Mouse (Mus musculus): ENCODE measurements at regions not wholly inside any gene's neighbourhood (a gene's known extent, or its start where the extent isn't known, plus 50 kb on each side); places are given as distances from the start of the nearest gene placed in this dataset.

- Histone ChIP-seq H3K9me3 (ENCODE audit: low read length) (0 out of 2 replicates have a peak, but pooled peaks cover 6% of the 10 kb centered on the region), H3K4me3 (replicated peaks; ENCODE audit: low read length) (no peak overlapping the region), H3K27me3 (ENCODE audit: insufficient read depth, low read length) (no peaks in the 10 kb centered on the region), H3K4me1 (replicated peaks; ENCODE audit: low read depth, low read length) (no peaks in the 10 kb centered on the region), H3K36me3 (ENCODE audit: insufficient read depth, low read length) (no peaks in the 10 kb centered on the region)
- TF ChIP-seq NANOG (IDR thresholded peaks at IDR 0.05; ENCODE audit: borderline replicate concordance, low read length) (no peak), POU5F1 (IDR thresholded peaks at IDR 0.05; ENCODE audit: borderline replicate concordance, low read length) (no peak), CTCF (conservative IDR thresholded peaks at IDR 0.05; ENCODE audit: low read length) (no peak)
Measured at GRCm38 (mm10) chr7:40052255-40052654, 534.7 kb downstream of the Zfp619 start.

DNA sequence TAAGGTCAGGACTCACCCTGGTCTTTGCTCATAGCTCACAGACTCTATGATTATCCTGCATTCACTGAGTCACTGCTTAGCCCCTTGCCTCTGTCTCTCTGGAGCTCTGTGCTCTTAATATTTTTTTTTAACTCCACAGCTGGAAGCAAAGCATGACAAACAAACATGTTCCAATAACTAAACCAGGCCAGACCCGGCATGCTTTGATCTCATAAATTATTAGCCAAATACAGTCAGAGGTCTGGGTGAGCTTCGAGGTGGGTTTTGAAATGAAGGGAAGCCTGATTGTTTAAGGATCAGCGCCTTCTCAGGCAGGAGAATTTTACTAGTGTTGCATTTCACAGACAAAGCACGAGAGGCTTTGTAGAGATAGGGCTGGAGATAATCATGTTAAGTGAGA is 541.3 kb downstream of the Zfp619 start:
- H3K27me3 ChIP-seq (ENCODE audit: insufficient read depth, low read length): no peaks in the 10 kb centered on the region
- 0 out of 2 replicates have a peak, but pooled peaks cover 3% of the 10 kb centered on the region for H3K9me3 ChIP-seq (ENCODE audit: low read length)
- no peak for TF ChIP-seq CTCF (conservative IDR thresholded peaks at IDR 0.05; ENCODE audit: low read length)
- TF ChIP-seq POU5F1 (IDR thresholded peaks at IDR 0.05; ENCODE audit: borderline replicate concordance, low read length): no peak
- TF ChIP-seq NANOG (IDR thresholded peaks at IDR 0.05; ENCODE audit: borderline replicate concordance, low read length): no peak
- H3K4me1 ChIP-seq (replicated peaks; ENCODE audit: low read depth, low read length): no peaks in the 10 kb centered on the region
- no peaks in the 10 kb centered on the region for H3K36me3 ChIP-seq (ENCODE audit: insufficient read depth, low read length)
- no peak overlapping the region for H3K4me3 ChIP-seq (replicated peaks; ENCODE audit: low read length)

- H3K9me3 ChIP-seq (ENCODE audit: low read length): no peaks in the 10 kb centered on the region
- H3K36me3 ChIP-seq (ENCODE audit: insufficient read depth, low read length): no peaks in the 10 kb centered on the region
- no peaks in the 10 kb centered on the region for H3K4me1 ChIP-seq (replicated peaks; ENCODE audit: low read depth, low read length)
- H3K27me3 ChIP-seq (ENCODE audit: insufficient read depth, low read length): no peaks in the 10 kb centered on the region
- TF ChIP-seq POU5F1 (IDR thresholded peaks at IDR 0.05; ENCODE audit: borderline replicate concordance, low read length) (no peak), NANOG (IDR thresholded peaks at IDR 0.05; ENCODE audit: borderline replicate concordance, low read length) (no peak), CTCF (conservative IDR thresholded peaks at IDR 0.05; ENCODE audit: low read length) (no peak)
- no peak overlapping the region for H3K4me3 ChIP-seq (replicated peaks; ENCODE audit: low read length)
Measured at GRCm38 (mm10) chr7:40064631-40065030, 547.1 kb downstream of the Zfp619 start.

GRCm38 (mm10) chr7:40065526-40065925 is 548.0 kb downstream of the Zfp619 start:
- TF ChIP-seq NANOG (IDR thresholded peaks at IDR 0.05; ENCODE audit: borderline replicate concordance, low read length): no peak
- TF ChIP-seq CTCF (conservative IDR thresholded peaks at IDR 0.05; ENCODE audit: low read length): no peak
- TF ChIP-seq POU5F1 (IDR thresholded peaks at IDR 0.05; ENCODE audit: borderline replicate concordance, low read length): no peak
- Histone ChIP-seq H3K4me1 (replicated peaks; ENCODE audit: low read depth, low read length) (no peaks in the 10 kb centered on the region), H3K9me3 (ENCODE audit: low read length) (no peaks in the 10 kb centered on the region), H3K27me3 (ENCODE audit: insufficient read depth, low read length) (no peaks in the 10 kb centered on the region), H3K36me3 (ENCODE audit: insufficient read depth, low read length) (no peaks in the 10 kb centered on the region), H3K4me3 (replicated peaks; ENCODE audit: low read length) (no peak overlapping the region)

GRCm38 (mm10) chr7:40067378-40067777 is 549.8 kb downstream of the Zfp619 start:
- H3K9me3 ChIP-seq (ENCODE audit: low read length): no peaks in the 10 kb centered on the region
- H3K4me3 ChIP-seq (replicated peaks; ENCODE audit: low read length): no peak overlapping the region
- H3K27me3 ChIP-seq (ENCODE audit: insufficient read depth, low read length): no peaks in the 10 kb centered on the region
- no peaks in the 10 kb centered on the region for H3K4me1 ChIP-seq (replicated peaks; ENCODE audit: low read depth, low read length)
- no peak for TF ChIP-seq POU5F1 (IDR thresholded peaks at IDR 0.05; ENCODE audit: borderline replicate concordance, low read length)
- no peak for TF ChIP-seq NANOG (IDR thresholded peaks at IDR 0.05; ENCODE audit: borderline replicate concordance, low read length)
- H3K36me3 ChIP-seq (ENCODE audit: insufficient read depth, low read length): no peaks in the 10 kb centered on the region

DNA sequence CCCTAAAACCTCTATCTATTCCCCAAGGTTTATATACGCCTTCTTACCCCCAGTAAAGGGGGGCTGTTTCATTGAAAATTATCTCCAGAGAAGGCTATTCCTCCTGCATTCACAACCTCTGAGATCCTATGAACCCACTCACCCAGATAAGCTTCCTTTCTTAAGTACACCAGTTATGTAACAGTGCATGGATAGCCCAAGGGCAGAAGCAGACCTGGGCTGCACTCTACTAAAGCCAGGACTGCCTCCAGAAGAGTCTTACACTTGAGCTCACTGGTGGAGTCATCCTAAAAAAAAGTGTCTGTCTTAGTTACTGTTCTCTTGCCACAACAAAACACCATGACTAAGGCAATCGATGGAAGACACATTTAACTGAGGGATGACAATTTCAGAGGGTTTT is 553.7 kb downstream of the Zfp619 start:
- Histone ChIP-seq H3K4me1 (replicated peaks; ENCODE audit: low read depth, low read length) (no peaks in the 10 kb centered on the region), H3K4me3 (replicated peaks; ENCODE audit: low read length) (no peak overlapping the region), H3K27me3 (ENCODE audit: insufficient read depth, low read length) (no peaks in the 10 kb centered on the region), H3K9me3 (ENCODE audit: low read length) (no peaks in the 10 kb centered on the region), H3K36me3 (ENCODE audit: insufficient read depth, low read length) (no peaks in the 10 kb centered on the region)
- TF ChIP-seq POU5F1 (IDR thresholded peaks at IDR 0.05; ENCODE audit: borderline replicate concordance, low read length): no peak
- no peak for TF ChIP-seq NANOG (IDR thresholded peaks at IDR 0.05; ENCODE audit: borderline replicate concordance, low read length)
- TF ChIP-seq CTCF (conservative IDR thresholded peaks at IDR 0.05; ENCODE audit: low read length): no peak

DNA sequence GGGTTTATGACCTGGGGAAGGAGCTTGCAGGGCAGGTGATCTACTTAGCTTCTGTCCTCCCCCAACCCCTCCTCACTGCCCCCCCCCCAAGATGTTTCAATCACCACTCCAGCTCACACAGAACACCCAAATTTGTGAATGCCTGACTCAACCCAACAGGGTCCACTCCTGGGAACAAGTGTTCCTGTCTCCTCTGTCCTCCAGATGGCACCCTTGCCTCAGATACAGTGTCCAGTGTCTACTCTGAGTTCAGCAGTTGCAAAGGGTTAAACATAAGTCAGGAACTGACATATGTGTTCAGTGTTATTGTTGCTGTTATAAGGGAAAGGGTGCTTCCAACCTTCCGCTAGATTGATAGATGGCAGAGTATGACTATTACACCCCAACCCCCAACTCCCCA is 554.9 kb downstream of the Zfp619 start:
- H3K4me1 ChIP-seq (replicated peaks; ENCODE audit: low read depth, low read length): no peaks in the 10 kb centered on the region
- no peaks in the 10 kb centered on the region for H3K9me3 ChIP-seq (ENCODE audit: low read length)
- no peaks in the 10 kb centered on the region for H3K36me3 ChIP-seq (ENCODE audit: insufficient read depth, low read length)
- no peak for TF ChIP-seq NANOG (IDR thresholded peaks at IDR 0.05; ENCODE audit: borderline replicate concordance, low read length)
- TF ChIP-seq CTCF (conservative IDR thresholded peaks at IDR 0.05; ENCODE audit: low read length): no peak
- no peak for TF ChIP-seq POU5F1 (IDR thresholded peaks at IDR 0.05; ENCODE audit: borderline replicate concordance, low read length)
- no peak overlapping the region for H3K4me3 ChIP-seq (replicated peaks; ENCODE audit: low read length)
- no peaks in the 10 kb centered on the region for H3K27me3 ChIP-seq (ENCODE audit: insufficient read depth, low read length)

DNA sequence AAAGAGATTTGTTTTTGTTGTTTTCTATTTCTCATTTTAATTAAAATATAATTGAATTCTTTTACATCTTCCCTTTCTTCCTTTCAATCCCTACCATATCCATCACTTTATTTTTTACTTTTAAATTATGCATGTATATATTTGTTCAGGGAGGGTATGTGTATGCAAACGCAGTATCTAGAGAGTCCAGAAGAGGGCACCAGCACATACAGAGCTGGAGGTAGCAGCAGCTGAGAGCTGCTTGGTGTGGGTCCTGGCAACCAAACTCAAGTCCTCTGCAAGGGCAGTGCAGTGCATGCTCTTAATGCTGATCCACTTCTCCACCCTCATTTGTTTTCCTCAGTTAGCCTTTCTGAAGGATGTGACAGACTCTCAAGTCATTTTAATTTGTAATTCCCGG is 568.7 kb downstream of the Zfp619 start:
- TF ChIP-seq CTCF (conservative IDR thresholded peaks at IDR 0.05; ENCODE audit: low read length) (peak; percentile 69), NANOG (IDR thresholded peaks at IDR 0.05; ENCODE audit: borderline replicate concordance, low read length) (no peak), POU5F1 (IDR thresholded peaks at IDR 0.05; ENCODE audit: borderline replicate concordance, low read length) (no peak)
- Histone ChIP-seq H3K4me1 (replicated peaks; ENCODE audit: low read depth, low read length) (no peaks in the 10 kb centered on the region), H3K27me3 (ENCODE audit: insufficient read depth, low read length) (no peaks in the 10 kb centered on the region), H3K36me3 (ENCODE audit: insufficient read depth, low read length) (no peaks in the 10 kb centered on the region), H3K9me3 (ENCODE audit: low read length) (no peaks in the 10 kb centered on the region), H3K4me3 (replicated peaks; ENCODE audit: low read length) (no peak overlapping the region)

- Histone ChIP-seq H3K4me1 (replicated peaks; ENCODE audit: low read depth, low read length) (no peaks in the 10 kb centered on the region), H3K27me3 (ENCODE audit: insufficient read depth, low read length) (no peaks in the 10 kb centered on the region), H3K4me3 (replicated peaks; ENCODE audit: low read length) (no peak overlapping the region), H3K9me3 (ENCODE audit: low read length) (no peaks in the 10 kb centered on the region), H3K36me3 (ENCODE audit: insufficient read depth, low read length) (no peaks in the 10 kb centered on the region)
- TF ChIP-seq NANOG (IDR thresholded peaks at IDR 0.05; ENCODE audit: borderline replicate concordance, low read length) (no peak), POU5F1 (IDR thresholded peaks at IDR 0.05; ENCODE audit: borderline replicate concordance, low read length) (no peak), CTCF (conservative IDR thresholded peaks at IDR 0.05; ENCODE audit: low read length) (no peak)
Measured at GRCm38 (mm10) chr7:40097094-40097493, 579.5 kb downstream of the Zfp619 start.

All from E14TG2a.4 (cell line).